Mouse (Mus musculus) MEL (cell line): ENCODE measurements at regions not wholly inside any gene's neighbourhood (a gene's known extent, or its start where the extent isn't known, plus 50 kb on each side); places are given as distances from the start of the nearest gene placed in this dataset.

Source experiments
- DNase-seq: peaks from one replicate; pipeline ENCODE4 v3.0.0; 2011; ENCODE audit warnings: low read depth, low spot score
- H3K27ac ChIP-seq: 2 replicates; pipeline ENCODE4 v1.5.1; 2012; ENCODE audit warnings: low read depth, mild to moderate bottlenecking, control low read depth, low read length, moderate library complexity; ENCODE audit not compliant: control insufficient read depth
- H3K27me3 ChIP-seq, 2 experiments: fragments of 150-350 bp in 1 of 2; sonication (generic) in 1 of 2; 2 replicates each; pipeline ENCODE4 v1.6.1; 2012; ENCODE audit warnings: low read length in 2 of 2, mild to moderate bottlenecking in 2 of 2, improper control_type of control experiment in 1 of 2, moderate library complexity in 1 of 2; ENCODE audit not compliant: insufficient read depth in 2 of 2, control insufficient read depth in 1 of 2
- H3K36me3 ChIP-seq, 2 experiments: 2 replicates each; pipeline ENCODE4 v1.6.1; 2012 to 2014; ENCODE audit warnings: low read length in 2 of 2, improper control_type of control experiment in 1 of 2, inconsistent platforms in 1 of 2, mild to moderate bottlenecking in 1 of 2; ENCODE audit not compliant: insufficient read depth in 2 of 2, control insufficient read depth in 1 of 2
- H3K4me1 ChIP-seq, 2 experiments: fragments of 150-350 bp in 1 of 2; sonication (generic) in 1 of 2; 2 replicates each; pipeline ENCODE4 v1.6.1; 2012; ENCODE audit warnings: low read length in 2 of 2, improper control_type of control experiment in 1 of 2, mild to moderate bottlenecking in 1 of 2; ENCODE audit not compliant: insufficient read depth in 2 of 2, control insufficient read depth in 1 of 2
- H3K4me3 ChIP-seq, 2 experiments: fragments of 150-350 bp in 1 of 2; sonication (generic) in 1 of 2; 2 replicates each; pipeline ENCODE4 v1.5.1; 2012; ENCODE audit warnings: low read depth in 2 of 2, low read length in 2 of 2, mild to moderate bottlenecking in 2 of 2, moderate library complexity in 2 of 2, control low read depth in 1 of 2, improper control_type of control experiment in 1 of 2; ENCODE audit not compliant: control insufficient read depth in 1 of 2, insufficient read depth in 1 of 2
- H3K79me2 ChIP-seq: 2 replicates; pipeline ENCODE4 v1.6.1; 2012; ENCODE audit warnings: mild to moderate bottlenecking, low read length, moderate library complexity; ENCODE audit not compliant: control insufficient read depth, poor library complexity, insufficient read depth
- H3K9ac ChIP-seq: 2 replicates; pipeline ENCODE4 v1.6.1; 2012; ENCODE audit warnings: low read depth, mild to moderate bottlenecking, control low read depth, low read length, moderate library complexity; ENCODE audit not compliant: control insufficient read depth, poor library complexity, severe bottlenecking
- H3K9me3 ChIP-seq: fragments of 150-350 bp; sonication (generic); replicated peaks from 2 replicates; pipeline ENCODE4 v1.6.1; 2012; ENCODE audit warnings: mild to moderate bottlenecking, low read length, improper control_type of control experiment, moderate library complexity; ENCODE audit not compliant: insufficient read depth
- E2F4 ChIP-seq: IDR thresholded peaks from 2 replicates; pipeline ENCODE4 v1.6.1; 2011; ENCODE audit warnings: low read depth, low read length, improper control_type of control experiment, borderline replicate concordance
- GABPA ChIP-seq: IDR thresholded peaks from 2 replicates; pipeline ENCODE4 v1.6.1; 2012; ENCODE audit warnings: low read depth, mild to moderate bottlenecking, inconsistent platforms, low read length, improper control_type of control experiment, moderate library complexity
- GATA1 ChIP-seq: IDR thresholded peaks from 2 replicates; pipeline ENCODE4 v1.6.1; 2011; ENCODE audit warnings: low read depth, low read length, improper control_type of control experiment
- MAFK ChIP-seq: IDR thresholded peaks from 2 replicates; pipeline ENCODE4 v1.6.1; 2011; ENCODE audit warnings: low read depth, mild to moderate bottlenecking, low read length, improper control_type of control experiment, borderline replicate concordance
- MAZ ChIP-seq: IDR thresholded peaks from 2 replicates; pipeline ENCODE4 v1.6.1; 2012; ENCODE audit warnings: low read depth, mild to moderate bottlenecking, inconsistent platforms, low read length, improper control_type of control experiment
- MEF2A ChIP-seq: IDR thresholded peaks from 2 replicates; pipeline ENCODE4 v1.6.1; 2014; ENCODE audit warnings: low read depth, mild to moderate bottlenecking, inconsistent platforms, low read length, improper control_type of control experiment; ENCODE audit not compliant: poor library complexity, insufficient replicate concordance, severe bottlenecking; ENCODE audit errors: extremely low read depth
- MXI1 ChIP-seq: IDR thresholded peaks from 2 replicates; pipeline ENCODE4 v1.6.1; 2011; ENCODE audit warnings: mild to moderate bottlenecking, low read depth, low read length, improper control_type of control experiment
- MYB ChIP-seq: IDR thresholded peaks from 2 replicates; pipeline ENCODE4 v1.6.1; 2011; ENCODE audit warnings: mild to moderate bottlenecking, low read depth, low read length, improper control_type of control experiment
- NRF1 ChIP-seq: IDR thresholded peaks from 2 replicates; pipeline ENCODE4 v1.6.1; 2014; ENCODE audit warnings: low read depth, mild to moderate bottlenecking, inconsistent platforms, low read length, improper control_type of control experiment, moderate library complexity; ENCODE audit not compliant: poor library complexity, insufficient read depth, severe bottlenecking
- RCOR1 ChIP-seq: IDR thresholded peaks from 2 replicates; pipeline ENCODE4 v1.6.1; 2012; ENCODE audit warnings: low read depth, mild to moderate bottlenecking, inconsistent platforms, low read length, improper control_type of control experiment
- SMC3 ChIP-seq: IDR thresholded peaks from 2 replicates; pipeline ENCODE4 v1.6.1; 2011; ENCODE audit warnings: low read depth, low read length, improper control_type of control experiment
- TAL1 ChIP-seq: IDR thresholded peaks from 2 replicates; pipeline ENCODE4 v1.6.1; 2012; ENCODE audit warnings: mild to moderate bottlenecking, inconsistent platforms, low read length, moderate library complexity, mixed read lengths
- TCF12 ChIP-seq: IDR thresholded peaks from 2 replicates; pipeline ENCODE4 v1.6.1; 2014; ENCODE audit warnings: low read depth, mild to moderate bottlenecking, inconsistent platforms, low read length, improper control_type of control experiment, moderate library complexity
- ZMIZ1 ChIP-seq: IDR thresholded peaks from 2 replicates; pipeline ENCODE4 v1.6.1; 2012; ENCODE audit warnings: low read depth, mild to moderate bottlenecking, inconsistent platforms, low read length, improper control_type of control experiment, moderate library complexity
- ZNF384 ChIP-seq: IDR thresholded peaks from 2 replicates; pipeline ENCODE4 v1.6.1; 2012; ENCODE audit warnings: low read depth, mild to moderate bottlenecking, inconsistent platforms, low read length, improper control_type of control experiment

DNA sequence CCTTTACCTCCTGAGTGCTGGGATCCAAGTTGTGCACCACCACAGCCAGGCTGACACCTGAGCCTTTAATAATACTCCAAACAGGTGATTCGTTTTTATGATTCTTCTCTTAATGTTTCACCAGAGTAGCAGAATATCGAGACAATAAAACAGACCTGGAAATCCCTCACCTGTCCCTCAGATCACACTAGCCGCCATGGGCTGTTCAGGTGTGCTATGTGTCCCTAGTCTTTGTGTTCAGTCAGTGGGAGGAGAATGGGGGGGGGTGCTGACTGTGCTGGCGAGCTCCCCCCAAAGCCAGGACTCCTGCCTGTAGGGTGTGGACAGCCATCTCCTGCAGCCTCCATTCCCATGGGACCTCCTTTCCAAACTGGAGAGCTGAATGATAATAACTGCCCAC is 168.9 kb upstream of the Nfe2l3 start:
- H3K79me2 ChIP-seq, result no peaks in the 10 kb centered on the region
- no peak for DNase-seq
- no peaks in the 10 kb centered on the region for H3K9me3 ChIP-seq
- H3K9ac ChIP-seq, result no peak overlapping the region
- TF ChIP-seq MAFK (no peak), GATA1 (no peak), RCOR1 (no peak), E2F4 (no peak), SMC3 (no peak)
- no peaks in the 10 kb centered on the region for H3K27me3 ChIP-seq
- no peaks in the 10 kb centered on the region for H3K4me1 ChIP-seq
- H3K4me3 ChIP-seq, result no peak overlapping the region
- no peak overlapping the region for H3K27ac ChIP-seq
- no peaks in the 10 kb centered on the region for H3K36me3 ChIP-seq

GRCm38 (mm10) chr6:51265329-51265728 is 167.1 kb upstream of the Nfe2l3 start:
- H3K36me3 ChIP-seq, result no peaks in the 10 kb centered on the region

DNA sequence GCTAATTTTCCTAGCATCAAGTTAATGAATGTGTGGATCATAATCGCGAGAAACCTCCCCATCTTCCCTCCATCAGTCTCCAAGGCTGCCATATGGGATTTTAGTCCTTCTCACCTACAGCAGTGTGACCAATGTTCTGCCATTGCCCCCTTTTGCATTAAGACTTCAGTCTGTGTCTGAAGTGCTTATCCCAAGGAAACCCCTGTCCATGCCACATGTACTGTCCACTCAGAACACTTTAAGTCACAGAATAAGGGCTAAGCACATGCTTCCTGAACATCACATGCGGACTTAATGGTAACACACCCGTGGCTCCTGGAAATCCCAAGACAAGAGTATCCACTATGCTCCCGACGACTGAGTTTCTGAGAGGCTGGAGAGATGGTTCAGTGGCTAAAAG is 165.7 kb upstream of the Nfe2l3 start:
- Histone ChIP-seq H3K9me3 (no peaks in the 10 kb centered on the region), H3K79me2 (peaks cover 3% of the 10 kb centered on the region), H3K27me3 (no peaks in the 10 kb centered on the region), H3K9ac (no peak overlapping the region), H3K27ac (no peak overlapping the region), H3K4me3 (no peak overlapping the region), H3K36me3 (no peaks in the 10 kb centered on the region), H3K4me1 (no peaks in the 10 kb centered on the region)
- TF ChIP-seq NRF1 (no peak), MXI1 (no peak), GABPA (no peak), MYB (no peak)
- DNase-seq, result no peak

More at GRCm38 (mm10) chr6:51265329-51265728, 167.1 kb upstream of the Nfe2l3 start:
- no peak overlapping the region for H3K27ac ChIP-seq
- no peak for DNase-seq
- TF ChIP-seq TAL1 (no peak), TCF12 (no peak), MEF2A (no peak), E2F4 (no peak), ZNF384 (no peak), ZMIZ1 (no peak), MAZ (no peak)
- TF ChIP-seq, all 39 proteins: peak for 0
- no peaks in the 10 kb centered on the region for H3K27me3 ChIP-seq
- H3K79me2 ChIP-seq, result peaks cover 1% of the 10 kb centered on the region; the same call in 1 of the 2 replicates
- no peaks in the 10 kb centered on the region for H3K4me1 ChIP-seq
- no peaks in the 10 kb centered on the region for H3K9me3 ChIP-seq
- H3K4me3 ChIP-seq, result no peak overlapping the region
- H3K9ac ChIP-seq, result no peak overlapping the region
